Mouse (Mus musculus): ENCODE measurements at regions not wholly inside any gene's neighbourhood (a gene's known extent, or its start where the extent isn't known, plus 50 kb on each side); places are given as distances from the start of the nearest gene placed in this dataset.

DNA sequence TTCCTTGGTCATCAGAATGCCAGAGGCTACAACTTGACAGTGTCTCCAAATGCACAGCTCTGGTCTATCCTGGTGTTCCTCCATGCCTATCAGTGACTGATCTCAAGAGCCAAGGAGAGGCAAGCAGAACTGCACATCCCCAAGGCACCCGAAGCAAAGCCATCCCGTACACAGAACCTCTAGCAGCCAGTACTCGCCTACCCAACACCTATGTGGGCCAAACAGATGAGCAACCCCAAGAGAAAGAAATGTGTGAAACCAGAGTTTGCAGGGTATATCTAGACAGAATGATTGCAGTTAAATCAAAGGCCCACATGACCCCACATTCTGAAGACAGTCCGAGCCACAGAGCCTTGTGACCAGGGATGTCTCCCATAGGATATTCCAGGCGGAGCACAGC, 60.0 kb upstream of the Nmu start:
- DNase-seq (ENCODE audit: low spot score) (no peak), ATAC-seq (ENCODE audit: insufficient read depth, low read depth) (no peak)
- TF ChIP-seq CTCF (IDR thresholded peaks at IDR 0.05; ENCODE audit: low read depth): no peak
- Histone ChIP-seq H3K9me3 (replicated peaks; ENCODE audit: control insufficient read depth, low read length) (no peaks in the 10 kb centered on the region), H3K36me3 (replicated peaks; ENCODE audit: control insufficient read depth, insufficient read depth, low read length) (no peaks in the 10 kb centered on the region), H3K4me1 (ENCODE audit: control insufficient read depth, insufficient read depth) (no peaks in the 10 kb centered on the region), H3K4me3 (ENCODE audit: low read depth, low read length) (no peak overlapping the region), H3K4me2 (ENCODE audit: low read depth, low read length) (no peak overlapping the region), H3K27me3 (ENCODE audit: control insufficient read depth, insufficient read depth, low read length) (no peaks in the 10 kb centered on the region), H3K27ac (ENCODE audit: low read depth) (no peak overlapping the region), H3K9ac (replicated peaks; ENCODE audit: low read depth, low read length) (no peak overlapping the region)
- 97% methylated on average over 5 of the region's 5 CpGs for WGBS

DNA sequence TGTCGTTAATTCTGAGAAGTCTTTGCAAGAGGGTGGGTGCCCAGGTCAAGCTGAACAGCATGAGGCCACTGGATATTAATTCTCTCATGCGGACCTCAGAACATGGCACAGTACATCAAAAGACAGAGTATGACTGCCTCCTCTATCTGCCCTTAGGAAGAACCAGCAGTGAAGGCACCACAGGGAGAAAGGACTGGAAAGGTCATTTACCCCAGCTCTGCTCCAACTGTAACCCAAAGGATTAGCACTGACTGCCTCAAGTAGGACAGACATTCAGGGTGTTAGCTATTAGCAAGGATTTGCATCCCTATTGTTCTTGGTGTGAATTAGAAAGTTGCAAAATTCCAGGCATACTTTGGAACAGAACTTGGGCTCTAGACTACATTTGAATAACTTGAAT, 58.2 kb upstream of the Gm7271 start:
- ATAC-seq (ENCODE audit: insufficient read depth, low read depth) (no peak), DNase-seq (ENCODE audit: low spot score) (no peak)
- H3K4me1 ChIP-seq (ENCODE audit: control insufficient read depth, insufficient read depth): no peaks in the 10 kb centered on the region
- TF ChIP-seq EP300 (IDR thresholded peaks at IDR 0.05; ENCODE audit: low read depth): no peak
- TF ChIP-seq CTCF (IDR thresholded peaks at IDR 0.05; ENCODE audit: low read depth): no peak
- no peaks in the 10 kb centered on the region for H3K27me3 ChIP-seq (ENCODE audit: control insufficient read depth, insufficient read depth, low read length)
- H3K4me3 ChIP-seq (ENCODE audit: low read depth, low read length): no peak overlapping the region
- no peak overlapping the region for H3K4me2 ChIP-seq (ENCODE audit: low read depth, low read length)
- WGBS: 82% methylated on average over 2 of the region's 2 CpGs
- no peak overlapping the region for H3K27ac ChIP-seq (ENCODE audit: low read depth)
- H3K9me3 ChIP-seq (replicated peaks; ENCODE audit: control insufficient read depth, low read length): no peaks in the 10 kb centered on the region
- H3K36me3 ChIP-seq (replicated peaks; ENCODE audit: control insufficient read depth, insufficient read depth, low read length): no peaks in the 10 kb centered on the region
- H3K9ac ChIP-seq (replicated peaks; ENCODE audit: low read depth, low read length): no peak overlapping the region

DNA sequence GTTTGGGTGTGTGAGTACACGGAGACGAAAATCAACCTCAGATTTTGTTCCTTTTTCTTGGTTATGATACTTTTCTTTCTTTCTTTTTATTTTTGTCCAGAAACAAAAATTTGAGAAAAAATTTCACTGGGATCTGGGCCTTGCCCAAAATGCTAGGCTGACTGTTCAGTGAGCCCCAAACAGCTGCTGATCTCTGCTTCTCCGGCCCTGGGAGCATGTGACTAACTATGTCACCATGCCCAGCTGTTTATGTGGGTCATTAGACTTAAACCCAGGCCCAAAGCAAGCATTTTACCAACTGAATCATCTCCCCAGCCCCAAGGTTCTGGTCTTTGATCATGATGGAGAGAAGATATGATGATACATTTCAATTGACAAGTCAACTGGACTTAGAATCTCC, 56.3 kb upstream of the Gm7271 start:
- no peak for ATAC-seq (ENCODE audit: insufficient read depth, low read depth)
- H3K4me2 ChIP-seq (ENCODE audit: low read depth, low read length): no peak overlapping the region
- H3K4me3 ChIP-seq (ENCODE audit: low read depth, low read length): no peak overlapping the region
- H3K9ac ChIP-seq (replicated peaks; ENCODE audit: low read depth, low read length): no peak overlapping the region
- TF ChIP-seq CTCF (IDR thresholded peaks at IDR 0.05; ENCODE audit: low read depth) (no peak), EP300 (IDR thresholded peaks at IDR 0.05; ENCODE audit: low read depth) (no peak)
- WGBS: 91% methylated on average over 3 of the region's 3 CpGs
- H3K36me3 ChIP-seq (replicated peaks; ENCODE audit: control insufficient read depth, insufficient read depth, low read length): no peaks in the 10 kb centered on the region
- no peaks in the 10 kb centered on the region for H3K9me3 ChIP-seq (replicated peaks; ENCODE audit: control insufficient read depth, low read length)
- no peak overlapping the region for H3K27ac ChIP-seq (ENCODE audit: low read depth)
- no peaks in the 10 kb centered on the region for H3K27me3 ChIP-seq (ENCODE audit: control insufficient read depth, insufficient read depth, low read length)
- no peaks in the 10 kb centered on the region for H3K4me1 ChIP-seq (ENCODE audit: control insufficient read depth, insufficient read depth)
- DNase-seq (ENCODE audit: low spot score): no peak

DNA sequence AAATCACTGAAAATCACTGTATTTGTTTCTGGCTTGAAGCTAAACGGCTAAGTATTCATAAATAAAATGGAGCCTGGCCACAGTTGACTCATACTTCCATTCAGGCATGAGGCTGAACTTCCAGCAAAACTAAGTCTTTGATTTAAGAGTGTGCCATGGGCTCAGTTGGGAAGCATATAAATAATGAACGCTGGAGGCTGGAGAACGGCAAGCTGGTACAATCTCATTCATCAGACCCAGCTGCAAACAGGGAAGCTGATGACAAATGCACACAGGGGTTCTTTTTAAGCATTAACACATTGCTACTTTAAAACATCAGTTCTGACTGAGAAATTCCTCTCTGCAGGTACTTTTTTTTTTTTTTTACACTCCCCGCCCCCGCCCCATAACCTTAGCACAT, 54.4 kb upstream of the Gm7271 start:
- Histone ChIP-seq H3K4me3 (ENCODE audit: low read depth, low read length) (no peak overlapping the region), H3K4me1 (ENCODE audit: control insufficient read depth, insufficient read depth) (no peaks in the 10 kb centered on the region), H3K9me3 (replicated peaks; ENCODE audit: control insufficient read depth, low read length) (no peaks in the 10 kb centered on the region), H3K36me3 (replicated peaks; ENCODE audit: control insufficient read depth, insufficient read depth, low read length) (no peaks in the 10 kb centered on the region), H3K27ac (ENCODE audit: low read depth) (no peak overlapping the region), H3K27me3 (ENCODE audit: control insufficient read depth, insufficient read depth, low read length) (no peaks in the 10 kb centered on the region), H3K4me2 (ENCODE audit: low read depth, low read length) (no peak overlapping the region), H3K9ac (replicated peaks; ENCODE audit: low read depth, low read length) (no peak overlapping the region)
- DNase-seq (ENCODE audit: low spot score): no peak
- TF ChIP-seq CTCF (IDR thresholded peaks at IDR 0.05; ENCODE audit: low read depth) (no peak), EP300 (IDR thresholded peaks at IDR 0.05; ENCODE audit: low read depth) (no peak)
- whole genome bisulfite sequencing: 69% methylated on average over 5 of the region's 5 CpGs
- ATAC-seq (ENCODE audit: insufficient read depth, low read depth): no peak

DNA sequence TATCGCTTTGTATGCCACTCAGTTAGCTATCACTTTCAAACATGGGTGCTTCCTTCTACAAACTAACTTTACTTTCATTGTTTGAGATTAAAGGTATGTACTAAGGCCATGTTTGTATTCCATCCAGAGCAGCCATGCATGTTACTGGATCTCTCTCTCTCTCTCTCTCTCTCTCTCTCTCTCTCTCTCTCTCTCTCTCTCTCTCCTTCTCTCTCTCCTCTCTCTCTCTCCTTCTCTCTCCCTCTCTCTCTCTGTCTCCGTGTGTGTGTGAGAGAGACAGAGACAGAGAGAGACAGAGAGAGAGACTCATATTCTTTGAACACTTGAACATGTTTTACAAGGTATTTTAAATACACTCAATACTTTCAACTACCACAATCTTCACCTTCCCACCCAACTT, 50.2 kb upstream of the Gm7271 start:
- H3K9ac ChIP-seq (replicated peaks; ENCODE audit: low read depth, low read length): no peak overlapping the region
- ATAC-seq (ENCODE audit: insufficient read depth, low read depth): no peak
- no peaks in the 10 kb centered on the region for H3K36me3 ChIP-seq (replicated peaks; ENCODE audit: control insufficient read depth, insufficient read depth, low read length)
- no peaks in the 10 kb centered on the region for H3K9me3 ChIP-seq (replicated peaks; ENCODE audit: control insufficient read depth, low read length)
- no peak overlapping the region for H3K4me2 ChIP-seq (ENCODE audit: low read depth, low read length)
- no peak for DNase-seq (ENCODE audit: low spot score)
- no peak overlapping the region for H3K27ac ChIP-seq (ENCODE audit: low read depth)
- H3K27me3 ChIP-seq (ENCODE audit: control insufficient read depth, insufficient read depth, low read length): no peaks in the 10 kb centered on the region
- no peak overlapping the region for H3K4me3 ChIP-seq (ENCODE audit: low read depth, low read length)
- no peak for TF ChIP-seq EP300 (IDR thresholded peaks at IDR 0.05; ENCODE audit: low read depth)
- no peak for TF ChIP-seq CTCF (IDR thresholded peaks at IDR 0.05; ENCODE audit: low read depth)
- no peaks in the 10 kb centered on the region for H3K4me1 ChIP-seq (ENCODE audit: control insufficient read depth, insufficient read depth)
- 81% methylated on average over 2 of the region's 2 CpGs for WGBS
